Mouse (Mus musculus) liver, adult (tissue): ENCODE results near the gene Boll.

Experiments
- GATA4 ChIP-seq: IDR thresholded peaks from 2 replicates; pipeline ENCODE4 v1.6.1; 2014; ENCODE audit warnings: mild to moderate bottlenecking, low read length; ENCODE audit not compliant: insufficient replicate concordance

Boll gene

GRCm38 (mm10) chr1:55279081-55279480 lies 84.2 kb downstream of the Boll start:
- TF ChIP-seq GATA4 = no peak

GRCm38 (mm10) chr1:55265447-55265846 lies 97.8 kb downstream of the Boll start:
- no peak for TF ChIP-seq GATA4

- TF ChIP-seq GATA4 = no peak
Measured at GRCm38 (mm10) chr1:55264385-55264784, 98.9 kb downstream of the Boll start.

GRCm38 (mm10) chr1:55246374-55246773 lies 116.9 kb downstream of the Boll start:
- TF ChIP-seq GATA4 = no peak

GRCm38 (mm10) chr1:55239237-55239636 lies 124.0 kb downstream of the Boll start:
- no peak for TF ChIP-seq GATA4

GRCm38 (mm10) chr1:55238496-55238895 lies 124.8 kb downstream of the Boll start:
- TF ChIP-seq GATA4 = no peak

- TF ChIP-seq GATA4 = no peak
Measured at GRCm38 (mm10) chr1:55237643-55238161, 125.6 kb downstream of the Boll start.

GRCm38 (mm10) chr1:55236890-55237642 lies 126.2 kb downstream of the Boll start, which contains the start of gene Mars2:
TSS of gene Mars2 (plus strand) at chr1:55237177.
- TF ChIP-seq GATA4 = no peak

- no peak for TF ChIP-seq GATA4
Measured at GRCm38 (mm10) chr1:55236487-55236886, 126.8 kb downstream of the Boll start.

GRCm38 (mm10) chr1:55234910-55235520 lies 128.3 kb downstream of the Boll start:
- TF ChIP-seq GATA4 = no peak

- TF ChIP-seq GATA4 = no peak
Measured at GRCm38 (mm10) chr1:55228256-55228884, 134.9 kb downstream of the Boll start.

- TF ChIP-seq GATA4 = no peak
Measured at GRCm38 (mm10) chr1:55227376-55227775, 135.9 kb downstream of the Boll start.

GRCm38 (mm10) chr1:55226011-55226857 lies 137.0 kb downstream of the Boll start, which contains the start of gene Rftn2:
TSS of gene Rftn2 (minus strand) at chr1:55226782.
- TF ChIP-seq GATA4 = no peak; the same call in 1 of the 2 replicates

GRCm38 (mm10) chr1:55225398-55225797 lies 137.9 kb downstream of the Boll start:
- no peak for TF ChIP-seq GATA4

- TF ChIP-seq GATA4 = no peak
Measured at GRCm38 (mm10) chr1:55224111-55224510, 139.2 kb downstream of the Boll start.

GRCm38 (mm10) chr1:55223026-55223425 lies 140.2 kb downstream of the Boll start:
- no peak for TF ChIP-seq GATA4
